Mouse (Mus musculus) MEL (cell line): ENCODE results near the gene Vwc2. TPM values are rescaled to one million over a fixed set of nuclear protein-coding genes. Genes with fewer than 3 reads are reported as not detected.
A peak's percentile ranks its signal among the peaks of the same experiment; 100 is the strongest.

ENCODE experiments used
- DNase-seq: peaks from one replicate; pipeline ENCODE4 v3.0.0; 2011; ENCODE audit warnings: low read depth, low spot score
- H3K27ac ChIP-seq: 2 replicates; pipeline ENCODE4 v1.5.1; 2012; ENCODE audit warnings: low read depth, mild to moderate bottlenecking, control low read depth, low read length, moderate library complexity; ENCODE audit not compliant: control insufficient read depth
- H3K27me3 ChIP-seq, 2 experiments: fragments of 150-350 bp in 1 of 2; sonication (generic) in 1 of 2; 2 replicates each; pipeline ENCODE4 v1.6.1; 2012; ENCODE audit warnings: low read length in 2 of 2, mild to moderate bottlenecking in 2 of 2, improper control_type of control experiment in 1 of 2, moderate library complexity in 1 of 2; ENCODE audit not compliant: insufficient read depth in 2 of 2, control insufficient read depth in 1 of 2
- H3K36me3 ChIP-seq, 2 experiments: 2 replicates each; pipeline ENCODE4 v1.6.1; 2012 to 2014; ENCODE audit warnings: low read length in 2 of 2, improper control_type of control experiment in 1 of 2, inconsistent platforms in 1 of 2, mild to moderate bottlenecking in 1 of 2; ENCODE audit not compliant: insufficient read depth in 2 of 2, control insufficient read depth in 1 of 2
- H3K4me1 ChIP-seq, 2 experiments: fragments of 150-350 bp in 1 of 2; sonication (generic) in 1 of 2; 2 replicates each; pipeline ENCODE4 v1.6.1; 2012; ENCODE audit warnings: low read length in 2 of 2, improper control_type of control experiment in 1 of 2, mild to moderate bottlenecking in 1 of 2; ENCODE audit not compliant: insufficient read depth in 2 of 2, control insufficient read depth in 1 of 2
- H3K4me3 ChIP-seq, 2 experiments: fragments of 150-350 bp in 1 of 2; sonication (generic) in 1 of 2; 2 replicates each; pipeline ENCODE4 v1.5.1; 2012; ENCODE audit warnings: low read depth in 2 of 2, low read length in 2 of 2, mild to moderate bottlenecking in 2 of 2, moderate library complexity in 2 of 2, control low read depth in 1 of 2, improper control_type of control experiment in 1 of 2; ENCODE audit not compliant: control insufficient read depth in 1 of 2, insufficient read depth in 1 of 2
- H3K79me2 ChIP-seq: 2 replicates; pipeline ENCODE4 v1.6.1; 2012; ENCODE audit warnings: mild to moderate bottlenecking, low read length, moderate library complexity; ENCODE audit not compliant: control insufficient read depth, poor library complexity, insufficient read depth
- H3K9ac ChIP-seq: 2 replicates; pipeline ENCODE4 v1.6.1; 2012; ENCODE audit warnings: low read depth, mild to moderate bottlenecking, control low read depth, low read length, moderate library complexity; ENCODE audit not compliant: control insufficient read depth, poor library complexity, severe bottlenecking
- H3K9me3 ChIP-seq: fragments of 150-350 bp; sonication (generic); replicated peaks from 2 replicates; pipeline ENCODE4 v1.6.1; 2012; ENCODE audit warnings: mild to moderate bottlenecking, low read length, improper control_type of control experiment, moderate library complexity; ENCODE audit not compliant: insufficient read depth
- BHLHE40 ChIP-seq: IDR thresholded peaks from 2 replicates; pipeline ENCODE4 v1.6.1; 2012; ENCODE audit warnings: low read depth, mild to moderate bottlenecking, inconsistent platforms, low read length, improper control_type of control experiment, borderline replicate concordance
- CTCF ChIP-seq, 3 experiments: IDR thresholded peaks in 2 of 3; conservative IDR thresholded peaks in 1 of 3; 2 replicates each; pipeline ENCODE4 v1.5.1; 2011 to 2012; ENCODE audit warnings: low read length in 3 of 3, low read depth in 2 of 3, mild to moderate bottlenecking in 2 of 3, improper control_type of control experiment in 1 of 3, inconsistent platforms in 1 of 3, mixed read lengths in 1 of 3, moderate library complexity in 1 of 3; ENCODE audit not compliant: control insufficient read depth in 1 of 3, insufficient read depth in 1 of 3, poor library complexity in 1 of 3, severe bottlenecking in 1 of 3
- ELF1 ChIP-seq: IDR thresholded peaks from 2 replicates; pipeline ENCODE4 v1.6.1; 2014; ENCODE audit warnings: low read depth, mild to moderate bottlenecking, inconsistent platforms, low read length, improper control_type of control experiment, moderate library complexity
- EP300 ChIP-seq, 2 experiments: IDR thresholded peaks; 2 replicates each; pipeline ENCODE4 v1.6.1; 2011; ENCODE audit warnings: improper control_type of control experiment in 2 of 2, low read length in 2 of 2, low read depth in 1 of 2, mild to moderate bottlenecking in 1 of 2
- GABPA ChIP-seq: IDR thresholded peaks from 2 replicates; pipeline ENCODE4 v1.6.1; 2012; ENCODE audit warnings: low read depth, mild to moderate bottlenecking, inconsistent platforms, low read length, improper control_type of control experiment, moderate library complexity
- KAT2A ChIP-seq: conservative IDR thresholded peaks from 2 replicates; pipeline ENCODE4 v1.6.1; 2012; ENCODE audit warnings: low read depth, low read length, improper control_type of control experiment, inconsistent platforms
- MAZ ChIP-seq: IDR thresholded peaks from 2 replicates; pipeline ENCODE4 v1.6.1; 2012; ENCODE audit warnings: low read depth, mild to moderate bottlenecking, inconsistent platforms, low read length, improper control_type of control experiment
- MEF2A ChIP-seq: IDR thresholded peaks from 2 replicates; pipeline ENCODE4 v1.6.1; 2014; ENCODE audit warnings: low read depth, mild to moderate bottlenecking, inconsistent platforms, low read length, improper control_type of control experiment; ENCODE audit not compliant: poor library complexity, insufficient replicate concordance, severe bottlenecking; ENCODE audit errors: extremely low read depth
- MXI1 ChIP-seq: IDR thresholded peaks from 2 replicates; pipeline ENCODE4 v1.6.1; 2011; ENCODE audit warnings: mild to moderate bottlenecking, low read depth, low read length, improper control_type of control experiment
- NELFE ChIP-seq: IDR thresholded peaks from 2 replicates; pipeline ENCODE4 v1.6.1; 2011; ENCODE audit warnings: low read depth, low read length, improper control_type of control experiment
- NRF1 ChIP-seq: IDR thresholded peaks from 2 replicates; pipeline ENCODE4 v1.6.1; 2014; ENCODE audit warnings: low read depth, mild to moderate bottlenecking, inconsistent platforms, low read length, improper control_type of control experiment, moderate library complexity; ENCODE audit not compliant: poor library complexity, insufficient read depth, severe bottlenecking
- POLR2AphosphoS5 ChIP-seq: IDR thresholded peaks from 2 replicates; pipeline ENCODE4 v1.6.1; 2012; ENCODE audit warnings: low read depth, borderline replicate concordance, mild to moderate bottlenecking, inconsistent platforms, low read length, moderate library complexity, mixed read lengths
- RAD21 ChIP-seq: IDR thresholded peaks from 2 replicates; pipeline ENCODE4 v1.6.1; 2011; ENCODE audit warnings: mild to moderate bottlenecking, low read depth, low read length, improper control_type of control experiment
- SIN3A ChIP-seq: IDR thresholded peaks from 2 replicates; pipeline ENCODE4 v1.6.1; 2012; ENCODE audit warnings: low read length, improper control_type of control experiment, inconsistent platforms
- TAL1 ChIP-seq: IDR thresholded peaks from 2 replicates; pipeline ENCODE4 v1.6.1; 2012; ENCODE audit warnings: mild to moderate bottlenecking, inconsistent platforms, low read length, moderate library complexity, mixed read lengths
- TBP ChIP-seq: IDR thresholded peaks from 2 replicates; pipeline ENCODE4 v1.8.0; 2011; ENCODE audit warnings: low read depth, low read length, improper control_type of control experiment
- TCF12 ChIP-seq: IDR thresholded peaks from 2 replicates; pipeline ENCODE4 v1.6.1; 2014; ENCODE audit warnings: low read depth, mild to moderate bottlenecking, inconsistent platforms, low read length, improper control_type of control experiment, moderate library complexity
- USF2 ChIP-seq, 2 experiments: IDR thresholded peaks; 2 replicates each; pipeline ENCODE4 v1.6.1; 2011 to 2012; ENCODE audit warnings: improper control_type of control experiment in 2 of 2, low read length in 2 of 2, borderline replicate concordance in 1 of 2, inconsistent platforms in 1 of 2, low read depth in 1 of 2, mild to moderate bottlenecking in 1 of 2; ENCODE audit not compliant: insufficient read depth in 1 of 2
- ZMIZ1 ChIP-seq: IDR thresholded peaks from 2 replicates; pipeline ENCODE4 v1.6.1; 2012; ENCODE audit warnings: low read depth, mild to moderate bottlenecking, inconsistent platforms, low read length, improper control_type of control experiment, moderate library complexity
- polyA plus RNA-seq, 2 experiments: library from polyadenylated mRNA; stranded (reverse) in 1 of 2; unstranded in 1 of 2; fragments of >175 nt in 1 of 2; fragments of >200 nt in 1 of 2; gene quantifications; 2 replicates each; pipeline versions ENCODE4 v1.2.1 to v1.2.4; 2012; ENCODE audit warnings: low replicate concordance in 2 of 2, low read depth in 1 of 2; ENCODE audit not compliant: insufficient read length in 2 of 2, insufficient read depth in 1 of 2, missing spikeins in 1 of 2
- total RNA-seq: library from RNA; depleted of rRNA; stranded (reverse); fragments of 300-350 nt; gene quantifications from 2 replicates; pipeline ENCODE4 v1.2.3, GENCODE M21; 2012

Vwc2 gene
- total and polyA plus RNA-seq, 3 experiments = not detected

DNA sequence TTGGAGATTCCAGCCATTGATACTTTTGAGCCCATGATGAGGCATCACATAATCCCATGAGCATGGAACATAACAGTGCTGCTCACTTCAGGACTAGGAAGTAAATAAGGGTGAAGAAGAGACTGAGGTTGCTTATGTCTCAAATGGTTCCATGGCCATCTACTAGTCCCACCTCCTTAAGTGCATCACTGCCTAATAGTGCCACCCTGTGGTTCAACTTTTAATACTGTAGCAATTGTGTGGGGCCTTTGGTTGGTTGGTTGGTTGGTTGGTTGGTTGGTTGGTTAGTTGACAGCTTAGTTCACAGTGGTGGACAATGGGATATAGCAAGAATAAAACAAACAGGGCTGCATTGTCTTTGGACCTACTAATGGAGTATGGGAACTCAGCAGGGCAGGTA, 26.6 kb downstream of the Vwc2 start:
- Histone ChIP-seq H3K4me1 (no peaks in the 10 kb centered on the region), H3K4me3 (no peak overlapping the region), H3K9me3 (no peaks in the 10 kb centered on the region), H3K27me3 (no peaks in the 10 kb centered on the region), H3K36me3 (no peaks in the 10 kb centered on the region), H3K27ac (no peak overlapping the region), H3K79me2 (no peaks in the 10 kb centered on the region), H3K9ac (no peak overlapping the region)
- TF ChIP-seq TCF12 = no peak
- no peak for TF ChIP-seq EP300 (IDR thresholded peaks at IDR 0.05; ENCODE audit: low read depth in 1 of 2, low read length in 2 of 2)
- TF ChIP-seq SIN3A = no peak
- TF ChIP-seq GABPA = no peak
- no peak for TF ChIP-seq USF2 (IDR thresholded peaks at IDR 0.05; ENCODE audit: borderline replicate concordance in 1 of 2, insufficient read depth in 1 of 2, low read depth in 1 of 2, low read length in 2 of 2)
- TF ChIP-seq ZMIZ1 = no peak
- TF ChIP-seq TBP = no peak
- TF ChIP-seq MEF2A = no peak
- no peak for TF ChIP-seq MAZ
- TF ChIP-seq NRF1 = no peak
- no peak for TF ChIP-seq BHLHE40
- peak; percentile 28 for TF ChIP-seq RAD21
- no peak for TF ChIP-seq KAT2A
- no peak for TF ChIP-seq TAL1
- peak in 1 of 3 experiments; percentile 19; a peak in 1 of 6 replicates for TF ChIP-seq CTCF (IDR thresholded peaks at IDR 0.05 in 2 of 3, conservative IDR thresholded peaks at IDR 0.05 in 1 of 3; ENCODE audit: control insufficient read depth in 1 of 3, insufficient read depth in 1 of 3, low read depth in 2 of 3, low read length in 3 of 3, poor library complexity in 1 of 3, severe bottlenecking in 1 of 3)
- peak; percentile 6 for DNase-seq

DNA sequence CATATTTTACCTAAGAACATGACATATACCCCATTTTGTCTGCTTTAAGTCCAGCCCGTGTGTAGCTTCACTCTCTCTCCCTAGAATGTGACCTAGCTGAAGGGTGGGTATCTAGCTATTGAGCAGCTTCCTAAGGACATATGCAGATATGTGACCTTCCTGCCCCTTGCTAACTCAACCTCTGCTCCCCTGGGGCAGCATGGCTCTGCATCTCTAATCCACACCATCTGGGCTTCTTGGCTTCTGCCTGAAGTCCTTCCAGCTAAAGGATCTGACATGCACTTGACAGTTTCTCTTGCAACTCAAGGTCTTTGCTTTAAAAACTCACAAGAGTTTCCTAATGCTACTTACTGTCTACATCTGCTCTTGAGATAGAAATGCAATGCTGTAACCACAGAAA, 38.7 kb downstream of the Vwc2 start:
- TF ChIP-seq SIN3A (no peak), GABPA (no peak), ELF1 (no peak), MXI1 (no peak), NELFE (no peak), POLR2AphosphoS5 (no peak), BHLHE40 (no peak)
- no peaks in the 10 kb centered on the region for H3K4me1 ChIP-seq
- H3K27ac ChIP-seq = no peak overlapping the region
- no peaks in the 10 kb centered on the region for H3K9me3 ChIP-seq
- no peak overlapping the region for H3K4me3 ChIP-seq
- H3K9ac ChIP-seq = no peak overlapping the region
- H3K27me3 ChIP-seq = no peaks in the 10 kb centered on the region
- no peaks in the 10 kb centered on the region for H3K79me2 ChIP-seq
- no peak for DNase-seq
- no peaks in the 10 kb centered on the region for H3K36me3 ChIP-seq
